Mouse (Mus musculus) CH12.LX (cell line): ENCODE data around the gene Kcnk2.

Experiments
- CHD2 ChIP-seq: IDR thresholded peaks from 2 replicates; pipeline ENCODE4 v1.6.1; 2011; ENCODE audit warnings: low read length, improper control_type of control experiment
- CTCF ChIP-seq, 2 experiments: IDR thresholded peaks in 1 of 2; conservative IDR thresholded peaks in 1 of 2; 2 replicates each; pipeline ENCODE4 v1.5.1; 2011 to 2012; ENCODE audit warnings: low read depth in 2 of 2, low read length in 2 of 2, improper control_type of control experiment in 1 of 2, inconsistent platforms in 1 of 2, mild to moderate bottlenecking in 1 of 2, moderate library complexity in 1 of 2
- EP300 ChIP-seq: IDR thresholded peaks from 2 replicates; pipeline ENCODE4 v1.6.1; 2011; ENCODE audit warnings: low read length, improper control_type of control experiment
- GABPA ChIP-seq: IDR thresholded peaks from 2 replicates; pipeline ENCODE4 v1.6.1; 2012; ENCODE audit warnings: low read depth, low read length, improper control_type of control experiment, inconsistent platforms; ENCODE audit not compliant: insufficient replicate concordance
- KAT2A ChIP-seq: IDR thresholded peaks from 2 replicates; pipeline ENCODE4 v1.6.1; 2012; ENCODE audit warnings: low read length, improper control_type of control experiment, inconsistent platforms; ENCODE audit not compliant: insufficient replicate concordance
- MAX ChIP-seq: IDR thresholded peaks from 2 replicates; pipeline ENCODE4 v1.6.1; 2011; ENCODE audit warnings: low read length, improper control_type of control experiment
- POLR2A ChIP-seq: IDR thresholded peaks from 2 replicates; pipeline ENCODE4 v1.6.1; 2011; ENCODE audit warnings: low read depth, mild to moderate bottlenecking, improper control_type of control experiment, low read length
- RCOR1 ChIP-seq: conservative IDR thresholded peaks from 2 replicates; pipeline ENCODE4 v1.6.1; 2012; ENCODE audit warnings: low read depth, mild to moderate bottlenecking, inconsistent platforms, low read length, improper control_type of control experiment
- TCF12 ChIP-seq: IDR thresholded peaks from 2 replicates; pipeline ENCODE4 v1.6.1; 2014; ENCODE audit warnings: low read depth, mild to moderate bottlenecking, inconsistent platforms, low read length, improper control_type of control experiment
- ZKSCAN1 ChIP-seq: IDR thresholded peaks from 2 replicates; pipeline ENCODE4 v1.6.1; 2012; ENCODE audit warnings: low read depth, inconsistent platforms, low read length, improper control_type of control experiment, borderline replicate concordance
- ZNF384 ChIP-seq: IDR thresholded peaks from 2 replicates; pipeline ENCODE4 v1.6.1; 2012; ENCODE audit warnings: low read depth, low read length, improper control_type of control experiment, inconsistent platforms

GRCm38 (mm10) chr1:189164721-189165120 lies 237.4 kb downstream of the Kcnk2 start:
- TF ChIP-seq CHD2 = no peak
- TF ChIP-seq POLR2A = no peak
- no peak for TF ChIP-seq KAT2A
- TF ChIP-seq CTCF (conservative IDR thresholded peaks at IDR 0.05 in 1 of 2, IDR thresholded peaks at IDR 0.05 in 1 of 2; ENCODE audit: low read depth in 2 of 2, low read length in 2 of 2) = no peak
- no peak for TF ChIP-seq TCF12
- TF ChIP-seq EP300 = no peak
- TF ChIP-seq GABPA = no peak
- TF ChIP-seq RCOR1 = no peak
- TF ChIP-seq MAX = no peak
- TF ChIP-seq ZNF384 = no peak
- TF ChIP-seq ZKSCAN1 = no peak
